Mouse (Mus musculus): ENCODE data around the gene Klk1b22. TPM values are rescaled to one million over a fixed set of nuclear protein-coding genes. Genes with fewer than 3 reads are reported as not detected.
"Not testable (repeated sequence)": the region's sequence is repeated elsewhere in the genome, so short reads cannot be mapped to it uniquely, and the experiment has no call there.

Gene Klk1b22
- polyA plus RNA-seq (2014; fragmentation: Nextera tagmentation; extraction: Ambion mirVana): not detected in 2 replicates

GRCm38 (mm10) chr7:44112373-44112772 is at the start of gene Klk1b22:
Klk1b22 (plus strand) TSS chr7:44112673.
- Histone ChIP-seq H3K4me1 (ENCODE audit: control insufficient read depth, insufficient read depth, low read length) (no peaks in the 10 kb centered on the region), H3K9me3 (ENCODE audit: control insufficient read depth, low read length) (no peaks in the 10 kb centered on the region), H3K27me3 (ENCODE audit: control insufficient read depth, insufficient read depth, low read length) (no peaks in the 10 kb centered on the region), H3K4me3 (replicated peaks; ENCODE audit: low read depth, low read length) (no peak within 1 kb of the TSS), H3K36me3 (ENCODE audit: control insufficient read depth, insufficient read depth, low read length) (no peaks in the 10 kb centered on the region), H3K9ac (replicated peaks; ENCODE audit: low read length) (no peak within 1 kb of the TSS), H3K27ac (replicated peaks; ENCODE audit: low read depth, low read length) (no peak within 1 kb of the TSS), H3K4me2 (ENCODE audit: low read length) (no peak within 1 kb of the TSS)
- WGBS: 75% methylated on average over 4 of the region's 4 CpGs
- DNase-seq (no peak), ATAC-seq (ENCODE audit: low FRiP score, low TSS enrichment) (no peak)

- Histone ChIP-seq H3K9me3 (ENCODE audit: control insufficient read depth, low read length) (no peaks in the 10 kb centered on the region), H3K9ac (replicated peaks; ENCODE audit: low read length) (no peak overlapping the region), H3K36me3 (ENCODE audit: control insufficient read depth, insufficient read depth, low read length) (no peaks in the 10 kb centered on the region), H3K27me3 (ENCODE audit: control insufficient read depth, insufficient read depth, low read length) (no peaks in the 10 kb centered on the region), H3K27ac (replicated peaks; ENCODE audit: low read depth, low read length) (no peak overlapping the region), H3K4me2 (ENCODE audit: low read length) (no peak overlapping the region), H3K4me3 (replicated peaks; ENCODE audit: low read depth, low read length) (no peak overlapping the region), H3K4me1 (ENCODE audit: control insufficient read depth, insufficient read depth, low read length) (no peaks in the 10 kb centered on the region)
- WGBS: 82% methylated on average over 2 of the region's 2 CpGs
- DNase-seq (no peak), ATAC-seq (ENCODE audit: low FRiP score, low TSS enrichment) (no peak)
Observed at GRCm38 (mm10) chr7:44072117-44072516, 40.4 kb upstream of the Klk1b22 start.

GRCm38 (mm10) chr7:44077703-44078102 is 34.8 kb upstream of the Klk1b22 start:
- H3K27me3 ChIP-seq (ENCODE audit: control insufficient read depth, insufficient read depth, low read length): no peaks in the 10 kb centered on the region
- no peak overlapping the region for H3K9ac ChIP-seq (replicated peaks; ENCODE audit: low read length)
- no peaks in the 10 kb centered on the region for H3K4me1 ChIP-seq (ENCODE audit: control insufficient read depth, insufficient read depth, low read length)
- H3K27ac ChIP-seq (replicated peaks; ENCODE audit: low read depth, low read length): no peak overlapping the region
- H3K4me3 ChIP-seq (replicated peaks; ENCODE audit: low read depth, low read length): no peak overlapping the region
- H3K4me2 ChIP-seq (ENCODE audit: low read length): no peak overlapping the region
- 55% methylated on average over 1 of the region's 1 CpGs for WGBS
- H3K36me3 ChIP-seq (ENCODE audit: control insufficient read depth, insufficient read depth, low read length): no peaks in the 10 kb centered on the region
- ATAC-seq (ENCODE audit: low FRiP score, low TSS enrichment) (no peak), DNase-seq (no peak)
- H3K9me3 ChIP-seq (ENCODE audit: control insufficient read depth, low read length): no peaks in the 10 kb centered on the region

- Histone ChIP-seq H3K4me1 (ENCODE audit: control insufficient read depth, insufficient read depth, low read length) (no peaks in the 10 kb centered on the region), H3K27ac (replicated peaks; ENCODE audit: low read depth, low read length) (no peak overlapping the region), H3K9me3 (ENCODE audit: control insufficient read depth, low read length) (no peaks in the 10 kb centered on the region), H3K9ac (replicated peaks; ENCODE audit: low read length) (no peak overlapping the region), H3K4me3 (replicated peaks; ENCODE audit: low read depth, low read length) (no peak overlapping the region), H3K4me2 (ENCODE audit: low read length) (no peak overlapping the region), H3K27me3 (ENCODE audit: control insufficient read depth, insufficient read depth, low read length) (no peaks in the 10 kb centered on the region), H3K36me3 (ENCODE audit: control insufficient read depth, insufficient read depth, low read length) (no peaks in the 10 kb centered on the region)
- ATAC-seq (ENCODE audit: low FRiP score, low TSS enrichment) (no peak), DNase-seq (no peak)
- 90% methylated on average over 1 of the region's 1 CpGs for WGBS
Observed at GRCm38 (mm10) chr7:44096111-44096510, 16.4 kb upstream of the Klk1b22 start.

- WGBS: 83% methylated on average over 3 of the region's 3 CpGs
- not testable (repeated sequence) for H3K4me1 ChIP-seq (ENCODE audit: control insufficient read depth, insufficient read depth, low read length); H3K9ac ChIP-seq (replicated peaks; ENCODE audit: low read length)
Observed at GRCm38 (mm10) chr7:44102028-44102427, 10.4 kb upstream of the Klk1b22 start, which contains the start of gene Klk1b21. Klk1b21 (plus strand) TSS chr7:44102328.

GRCm38 (mm10) chr7:44123445-44123844 is 11.0 kb downstream of the Klk1b22 start:
- H3K36me3 ChIP-seq (ENCODE audit: control insufficient read depth, insufficient read depth, low read length): no peaks in the 10 kb centered on the region
- 90% methylated on average over 6 of the region's 6 CpGs for WGBS
- H3K4me2 ChIP-seq (ENCODE audit: low read length): no peak overlapping the region
- no peak overlapping the region for H3K27ac ChIP-seq (replicated peaks; ENCODE audit: low read depth, low read length)
- ATAC-seq (ENCODE audit: low FRiP score, low TSS enrichment) (no peak), DNase-seq (no peak)
- H3K9ac ChIP-seq (replicated peaks; ENCODE audit: low read length): no peak overlapping the region
- no peak overlapping the region for H3K4me3 ChIP-seq (replicated peaks; ENCODE audit: low read depth, low read length)
- no peaks in the 10 kb centered on the region for H3K9me3 ChIP-seq (ENCODE audit: control insufficient read depth, low read length)
- no peaks in the 10 kb centered on the region for H3K4me1 ChIP-seq (ENCODE audit: control insufficient read depth, insufficient read depth, low read length)
- H3K27me3 ChIP-seq (ENCODE audit: control insufficient read depth, insufficient read depth, low read length): no peaks in the 10 kb centered on the region

More at GRCm38 (mm10) chr7:44102028-44102427, 10.4 kb upstream of the Klk1b22 start, which contains the start of gene Klk1b21:
- not testable (repeated sequence) for ATAC-seq (ENCODE audit: low FRiP score, low TSS enrichment); H3K36me3 ChIP-seq (ENCODE audit: control insufficient read depth, insufficient read depth, low read length); DNase-seq; H3K27ac ChIP-seq (replicated peaks; ENCODE audit: low read depth, low read length); H3K4me3 ChIP-seq (replicated peaks; ENCODE audit: low read depth, low read length); H3K27me3 ChIP-seq (ENCODE audit: control insufficient read depth, insufficient read depth, low read length); H3K9me3 ChIP-seq (ENCODE audit: control insufficient read depth, low read length); H3K4me2 ChIP-seq (ENCODE audit: low read length)

GRCm38 (mm10) chr7:44136467-44136866 is 24.0 kb downstream of the Klk1b22 start, which contains the start of gene Klk1b16:
Klk1b16 (plus strand) TSS chr7:44136767.
- no peak for DNase-seq
- Histone ChIP-seq H3K27me3 (ENCODE audit: control insufficient read depth, insufficient read depth, low read length) (no peaks in the 10 kb centered on the region), H3K9me3 (ENCODE audit: control insufficient read depth, low read length) (no peaks in the 10 kb centered on the region), H3K36me3 (ENCODE audit: control insufficient read depth, insufficient read depth, low read length) (no peaks in the 10 kb centered on the region), H3K27ac (replicated peaks; ENCODE audit: low read depth, low read length) (no peak within 1 kb of the TSS), H3K9ac (replicated peaks; ENCODE audit: low read length) (no peak within 1 kb of the TSS), H3K4me1 (ENCODE audit: control insufficient read depth, insufficient read depth, low read length) (no peaks in the 10 kb centered on the region), H3K4me2 (ENCODE audit: low read length) (no peak within 1 kb of the TSS), H3K4me3 (replicated peaks; ENCODE audit: low read depth, low read length) (no peak within 1 kb of the TSS)
- ATAC-seq (ENCODE audit: low FRiP score, low TSS enrichment): no peak
- WGBS: 90% methylated on average over 3 of the region's 3 CpGs

Other genes starting within 250 kb of the Klk1b22 start
- not detected in 2 replicates for gene Klk4, start 231.5 kb upstream of the Klk1b22 start, polyA plus RNA-seq (2014; fragmentation: Nextera tagmentation; extraction: Ambion mirVana)
- gene Klk15, start 178.9 kb upstream of the Klk1b22 start, polyA plus RNA-seq (2014; fragmentation: Nextera tagmentation; extraction: Ambion mirVana): not detected in 2 replicates
- not detected in 2 replicates for gene Klk1b8, start 162.0 kb upstream of the Klk1b22 start, polyA plus RNA-seq (2014; fragmentation: Nextera tagmentation; extraction: Ambion mirVana)
- not detected in 2 replicates for gene Klk1b1, start 145.9 kb upstream of the Klk1b22 start, polyA plus RNA-seq (2014; fragmentation: Nextera tagmentation; extraction: Ambion mirVana)
- gene Klk1b9, start 136.6 kb upstream of the Klk1b22 start, polyA plus RNA-seq (2014; fragmentation: Nextera tagmentation; extraction: Ambion mirVana): not detected in 2 replicates
- not detected in 2 replicates for gene Klk1b11, start 116.8 kb upstream of the Klk1b22 start, polyA plus RNA-seq (2014; fragmentation: Nextera tagmentation; extraction: Ambion mirVana)
- gene Klk1b26, start 100.5 kb upstream of the Klk1b22 start, polyA plus RNA-seq (2014; fragmentation: Nextera tagmentation; extraction: Ambion mirVana): not detected in 2 replicates
- not detected in 2 replicates for gene Klk1b27, start 60.4 kb upstream of the Klk1b22 start, polyA plus RNA-seq (2014; fragmentation: Nextera tagmentation; extraction: Ambion mirVana)
- not detected in 2 replicates for gene Klk1b21, start 10.3 kb upstream of the Klk1b22 start, polyA plus RNA-seq (2014; fragmentation: Nextera tagmentation; extraction: Ambion mirVana)
- not detected in 2 replicates for gene Klk1b16, start 24.1 kb downstream of the Klk1b22 start, polyA plus RNA-seq (2014; fragmentation: Nextera tagmentation; extraction: Ambion mirVana)
- not detected in 2 replicates for gene Klk1b24, start 75.6 kb downstream of the Klk1b22 start, polyA plus RNA-seq (2014; fragmentation: Nextera tagmentation; extraction: Ambion mirVana)
- not detected in 2 replicates for gene Klk1b3, start 85.5 kb downstream of the Klk1b22 start, polyA plus RNA-seq (2014; fragmentation: Nextera tagmentation; extraction: Ambion mirVana)
- gene Klk1b4, start 94.8 kb downstream of the Klk1b22 start, polyA plus RNA-seq (2014; fragmentation: Nextera tagmentation; extraction: Ambion mirVana): not detected in 2 replicates
- gene Klk1b5, start 103.3 kb downstream of the Klk1b22 start, polyA plus RNA-seq (2014; fragmentation: Nextera tagmentation; extraction: Ambion mirVana): not detected in 2 replicates
- gene Klk1, start 112.7 kb downstream of the Klk1b22 start, polyA plus RNA-seq (2014; fragmentation: Nextera tagmentation; extraction: Ambion mirVana): not detected in 2 replicates
- not detected in 2 replicates for gene Gm36864, start 123.5 kb downstream of the Klk1b22 start, polyA plus RNA-seq (2014; fragmentation: Nextera tagmentation; extraction: Ambion mirVana)
- 1.3 and 1.8 TPM in 2 replicates for gene 1700028J19Rik, start 134.0 kb downstream of the Klk1b22 start, polyA plus RNA-seq (2014; fragmentation: Nextera tagmentation; extraction: Ambion mirVana)
- 199 and 211 TPM in 2 replicates for gene 2410002F23Rik, start 134.0 kb downstream of the Klk1b22 start, polyA plus RNA-seq (2014; fragmentation: Nextera tagmentation; extraction: Ambion mirVana)
- not detected in 2 replicates for gene Acp4, start 144.7 kb downstream of the Klk1b22 start, polyA plus RNA-seq (2014; fragmentation: Nextera tagmentation; extraction: Ambion mirVana)
- gene Gm15517, start 148.8 kb downstream of the Klk1b22 start, polyA plus RNA-seq (2014; fragmentation: Nextera tagmentation; extraction: Ambion mirVana): 1.8 TPM in 1 of 2 replicates, not detected in the other
- 4.6 and 4.7 TPM in 2 replicates for gene Clec11a, start 194.2 kb downstream of the Klk1b22 start, polyA plus RNA-seq (2014; fragmentation: Nextera tagmentation; extraction: Ambion mirVana)
- 35.1 and 37.8 TPM in 2 replicates for gene Shank1, start 197.6 kb downstream of the Klk1b22 start, polyA plus RNA-seq (2014; fragmentation: Nextera tagmentation; extraction: Ambion mirVana)